Mouse (Mus musculus) embryo, embryonic 10.5 days (tissue): ENCODE data around the gene Ranbp9.
A peak's percentile ranks its signal among the peaks of the same experiment; 100 is the strongest.

Experiments
- DNase-seq: peaks from one replicate; pipeline ENCODE4 v3.0.0-alpha.2; 2015; ENCODE audit warnings: low spot score

The Ranbp9 gene

DNA sequence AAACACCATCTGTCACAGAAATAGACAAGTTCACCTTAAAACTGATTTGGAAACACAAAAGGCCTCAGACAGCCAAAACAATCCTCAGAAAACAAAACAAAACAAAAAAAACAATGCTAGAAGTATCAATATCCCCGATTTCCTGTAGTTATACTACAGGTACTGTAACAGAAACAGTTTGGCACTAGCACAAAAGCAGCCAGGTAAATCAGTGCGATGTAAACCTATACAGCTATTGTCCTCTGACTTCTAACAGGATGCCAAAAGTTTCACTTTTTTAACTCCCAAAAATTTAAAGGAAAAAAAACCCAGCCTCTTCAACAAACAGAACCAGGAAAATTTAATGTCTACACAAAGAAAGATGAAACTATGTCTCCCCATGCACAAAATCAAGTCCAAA, 28.9 kb downstream of the Ranbp9 start:
- no peak for DNase-seq

- DNase-seq: no peak
These were observed 30.4 kb downstream of the Ranbp9 start for GRCm38 (mm10) chr13:43450686-43451085.

GRCm38 (mm10) chr13:43447721-43448120, 33.4 kb downstream of the Ranbp9 start:
- no peak for DNase-seq

- DNase-seq: no peak
These were observed 35.3 kb downstream of the Ranbp9 start for GRCm38 (mm10) chr13:43445754-43446153.

- DNase-seq: no peak
These were observed 36.4 kb downstream of the Ranbp9 start for GRCm38 (mm10) chr13:43444717-43445116.

DNA sequence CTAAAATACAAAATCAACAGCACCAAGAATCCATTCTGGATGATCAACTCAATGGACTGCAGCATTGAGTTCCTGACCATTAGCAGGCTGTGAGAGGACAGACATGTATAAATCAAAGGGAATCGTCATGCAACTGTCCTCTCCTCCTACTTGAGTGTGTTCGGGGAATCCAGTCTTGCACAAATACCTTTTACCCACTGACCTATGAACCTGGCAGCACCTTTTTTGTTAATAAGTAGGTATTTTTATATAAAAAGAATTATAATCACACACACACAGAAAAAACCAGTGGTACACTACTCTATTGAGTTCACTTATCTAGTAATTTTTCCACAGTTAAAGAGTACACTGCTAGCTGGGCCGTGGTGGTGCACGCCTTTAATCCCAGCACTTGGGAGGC, 37.4 kb downstream of the Ranbp9 start:
- no peak for DNase-seq

- no peak for DNase-seq
These were observed 38.5 kb downstream of the Ranbp9 start for GRCm38 (mm10) chr13:43442551-43442950.

DNA sequence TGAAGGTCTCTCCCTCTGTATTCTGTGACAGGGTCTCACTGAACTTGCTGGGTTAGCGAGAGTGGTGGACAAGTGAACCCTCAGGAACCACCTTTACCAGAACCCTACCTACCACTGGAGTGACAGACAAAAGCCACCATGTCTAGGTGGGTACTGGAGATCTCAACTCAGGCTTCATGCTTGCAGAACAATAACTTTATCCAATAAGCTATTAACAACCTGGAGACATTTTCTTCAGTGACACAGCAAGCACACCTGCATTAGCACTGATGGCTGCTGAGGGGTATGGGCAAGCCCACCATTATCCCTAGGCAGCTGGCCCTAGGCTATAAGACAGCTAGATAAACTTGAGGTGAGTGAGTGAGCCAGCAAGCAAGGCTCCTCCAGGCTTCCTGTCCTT, 40.7 kb downstream of the Ranbp9 start:
- no peak for DNase-seq

DNA sequence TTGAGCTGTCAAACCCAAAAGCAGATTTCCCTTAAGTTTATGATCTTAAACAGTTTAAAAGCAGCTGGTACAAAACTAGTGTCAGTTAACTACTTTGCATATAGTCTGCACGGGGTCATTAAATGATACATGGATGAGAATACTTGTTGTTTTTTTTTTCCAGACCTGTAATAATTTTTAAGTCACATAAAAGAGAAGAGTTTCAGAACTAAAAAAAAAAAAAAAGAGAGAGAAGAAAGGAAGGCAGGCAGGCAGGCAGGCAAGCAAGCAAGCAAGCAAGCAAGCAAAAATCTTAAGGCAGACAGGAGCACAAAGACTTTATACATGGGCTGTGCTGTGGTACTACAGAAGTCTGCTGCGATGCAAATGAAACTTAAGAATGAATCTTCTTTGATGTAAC, 47.7 kb downstream of the Ranbp9 start:
- no peak for DNase-seq

DNA sequence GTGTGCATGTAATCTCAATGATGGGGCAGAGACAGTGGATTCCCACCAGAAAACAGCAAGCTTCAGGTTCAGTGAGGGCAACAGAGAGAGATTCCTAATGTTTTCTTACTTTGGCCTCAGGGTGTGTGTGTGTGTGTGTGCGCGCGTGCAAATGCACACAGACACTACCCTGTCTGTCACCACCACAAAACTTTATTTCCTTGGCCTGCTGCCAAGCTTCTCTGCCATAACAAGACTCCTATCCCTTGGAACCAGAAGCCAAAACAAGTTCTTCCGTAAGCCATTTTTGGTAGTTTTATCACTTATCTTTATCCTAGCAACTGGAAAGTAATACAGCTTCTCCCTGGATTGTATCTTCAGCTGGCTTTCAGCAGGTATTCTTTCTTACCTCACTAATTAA, 52.6 kb downstream of the Ranbp9 start:
- no peak for DNase-seq

GRCm38 (mm10) chr13:43415249-43415648, 65.8 kb downstream of the Ranbp9 start:
- DNase-seq: no peak

- DNase-seq: no peak
These were observed 67.5 kb downstream of the Ranbp9 start for GRCm38 (mm10) chr13:43413611-43414010.

DNA sequence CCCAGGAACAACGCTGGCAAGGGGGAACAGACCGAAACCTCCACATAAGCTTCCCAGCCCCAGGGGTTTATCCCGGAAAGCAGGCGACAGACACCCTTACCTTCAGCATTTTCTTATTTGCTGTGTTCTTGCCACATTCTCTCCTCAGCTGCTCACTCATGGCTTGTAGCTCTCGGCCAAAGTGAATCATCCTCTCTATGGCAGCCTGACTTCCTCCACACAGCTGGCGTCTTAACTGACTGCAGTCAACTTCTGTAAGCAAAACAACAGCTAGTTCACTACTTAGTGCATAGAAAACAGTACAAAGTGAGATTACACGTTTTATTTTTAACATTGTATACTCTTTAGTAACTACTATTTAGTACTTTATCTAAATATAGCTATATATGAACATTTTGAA, 68.8 kb downstream of the Ranbp9 start:
- DNase-seq: no peak

DNA sequence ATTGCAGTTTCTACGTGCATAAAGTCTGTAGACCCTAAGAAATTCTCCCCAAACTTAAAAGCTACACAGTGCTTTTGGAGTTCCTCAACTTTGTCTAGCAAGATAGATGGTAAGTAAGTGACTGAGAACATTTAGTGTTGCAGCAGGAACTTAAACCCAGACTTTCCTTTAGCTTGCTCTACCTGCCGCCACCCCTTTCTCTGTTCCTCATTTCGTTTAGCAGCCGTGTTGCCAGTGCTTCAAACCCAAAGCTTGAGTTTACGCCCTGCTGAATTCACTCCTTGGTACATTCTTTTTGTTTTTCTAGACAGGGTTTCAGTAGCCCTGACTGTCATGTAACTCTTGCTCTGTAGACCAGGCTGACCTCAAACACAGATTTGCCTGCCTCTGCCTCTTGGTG, 81.5 kb downstream of the Ranbp9 start:
- no peak for DNase-seq

DNA sequence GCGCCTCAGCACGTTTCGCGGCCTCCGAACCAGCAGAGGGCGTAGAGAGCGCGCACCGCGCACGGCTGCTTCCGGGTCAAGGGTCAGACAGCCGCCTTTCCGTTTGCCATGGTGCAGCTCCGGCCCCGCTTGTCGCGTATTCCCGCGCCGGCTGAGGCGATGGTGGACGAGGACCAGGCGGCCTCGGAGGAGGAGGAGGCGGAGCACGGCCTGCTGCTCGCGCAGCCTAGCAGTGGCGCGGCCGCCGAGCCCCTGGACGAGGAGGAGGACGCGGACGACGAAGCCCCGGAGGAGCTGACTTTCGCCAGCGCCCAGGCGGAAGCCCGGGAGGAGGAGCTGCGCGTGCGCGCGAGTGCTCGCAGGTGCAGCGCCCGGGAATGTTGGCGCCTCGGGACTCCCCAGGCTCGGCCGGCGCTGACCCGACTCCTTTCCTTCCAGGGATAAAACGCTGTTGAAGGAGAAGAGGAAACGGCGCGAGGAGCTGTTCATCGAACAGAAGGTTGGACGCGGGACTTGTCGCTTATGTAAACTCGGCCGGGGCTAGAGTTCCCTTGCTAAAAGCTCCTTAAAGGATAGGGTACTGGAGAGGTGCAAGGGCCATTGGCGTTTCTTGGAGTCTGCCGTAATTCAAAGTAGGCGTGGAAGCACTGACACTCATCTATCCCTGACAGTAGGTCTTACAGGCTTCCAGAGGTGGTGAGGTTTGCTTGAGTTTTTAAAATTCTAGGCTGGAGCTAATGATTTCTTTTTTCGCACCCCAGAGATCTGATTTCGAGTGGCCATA, 82.6 kb downstream of the Ranbp9 start, which contains the start of gene Nol7:
TSS of gene Nol7 (plus strand) at position 94 of the 784 bp plus-strand sequence.
- peak; percentile 93 for DNase-seq

DNA sequence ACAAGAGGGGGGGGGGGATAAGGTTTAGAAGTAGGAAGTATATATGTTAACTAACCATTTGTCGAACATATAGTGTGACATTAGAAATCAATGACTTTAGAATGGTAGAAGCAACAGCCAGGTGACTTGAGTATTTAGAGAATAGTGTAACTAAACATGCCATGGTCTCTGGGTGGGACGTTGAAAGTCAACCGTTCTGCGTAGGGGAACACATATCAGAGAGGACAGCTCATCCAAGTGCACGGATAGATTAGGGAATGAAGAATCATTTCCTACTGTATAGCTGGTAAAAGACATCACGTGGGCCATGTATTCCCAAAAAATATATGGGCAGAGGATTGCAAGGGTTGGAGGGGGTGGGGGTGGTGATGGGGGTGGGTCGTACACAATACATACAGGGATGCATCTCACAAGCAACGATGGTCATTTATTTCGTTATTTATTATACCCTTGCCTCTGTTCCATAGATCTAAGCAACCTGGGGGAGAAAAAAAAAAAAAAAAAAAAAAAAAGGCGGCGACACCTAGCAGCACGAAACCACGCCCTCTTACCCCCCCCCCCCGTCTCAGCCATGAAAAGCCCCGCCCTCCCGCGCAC, 83.3 kb downstream of the Ranbp9 start:
- DNase-seq: no peak

- no peak for DNase-seq
These were observed 95.8 kb downstream of the Ranbp9 start for GRCm38 (mm10) chr13:43385321-43385720.

DNA sequence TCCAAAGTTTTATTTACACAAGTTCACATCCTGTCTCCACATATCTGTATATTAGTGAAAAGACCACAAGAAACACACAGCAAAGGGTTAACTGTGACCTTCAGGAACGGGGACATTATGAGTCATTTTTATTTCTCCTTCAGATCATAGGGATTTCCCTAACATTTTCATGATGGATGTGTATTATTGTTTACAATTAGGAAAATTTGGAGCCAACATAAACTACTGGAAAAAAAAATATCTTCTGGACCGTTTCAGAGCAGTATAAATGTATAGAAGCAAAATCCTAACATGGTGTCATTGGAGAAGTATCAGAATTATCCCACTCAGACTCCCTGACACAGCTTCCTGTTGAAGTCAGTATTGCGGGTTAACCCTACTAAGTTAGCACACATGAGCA, 101.1 kb downstream of the Ranbp9 start:
- no peak for DNase-seq

- DNase-seq: no peak
These were observed 106.1 kb downstream of the Ranbp9 start for GRCm38 (mm10) chr13:43374918-43375432.

- no peak for DNase-seq
These were observed 106.9 kb downstream of the Ranbp9 start for GRCm38 (mm10) chr13:43374205-43374604.

GRCm38 (mm10) chr13:43372892-43373291, 108.2 kb downstream of the Ranbp9 start:
- no peak for DNase-seq

GRCm38 (mm10) chr13:43370063-43370462, 111.0 kb downstream of the Ranbp9 start:
- DNase-seq: no peak

GRCm38 (mm10) chr13:43365825-43366184, 115.3 kb downstream of the Ranbp9 start:
- DNase-seq: no peak
